Mouse (Mus musculus) lung, postnatal 0 days (tissue): ENCODE results near the gene Ldb3.

Source experiments
- CTCF ChIP-seq: IDR thresholded peaks from 2 replicates; pipeline ENCODE4 v1.5.1; 2016; ENCODE audit warnings: antibody characterized with exemption, mild to moderate bottlenecking
- EP300 ChIP-seq: IDR thresholded peaks from 2 replicates; pipeline ENCODE4 v1.6.1; 2016; ENCODE audit warnings: antibody characterized with exemption, mild to moderate bottlenecking, control low read depth

GRCm38 (mm10) chr14:34589185-34589713, 767 bp upstream of the Ldb3 start:
- TF ChIP-seq CTCF (no peak), EP300 (no peak)
